Mouse (Mus musculus): Measurements from ENCODE around the gene Eno3. TPM values are rescaled to one million over a fixed set of nuclear protein-coding genes. Genes with fewer than 3 reads are reported as not detected.

The Eno3 gene
- 1 to 10 TPM; 5.2 to 7.4 TPM for total RNA-seq (2021)

GRCm38 (mm10) chr11:70656964-70657363, at the start of gene Eno3:
Gene Eno3, plus strand, starts transcription at chr11:70657202.
- DNase-seq = no peak

- no peak for DNase-seq
These were observed 49.4 kb upstream of the Eno3 start for GRCm38 (mm10) chr11:70607611-70608010.

- no peak for DNase-seq
These were observed 48.5 kb upstream of the Eno3 start for GRCm38 (mm10) chr11:70608381-70609066.

GRCm38 (mm10) chr11:70610752-70611151, 46.2 kb upstream of the Eno3 start:
- no peak for DNase-seq

DNA sequence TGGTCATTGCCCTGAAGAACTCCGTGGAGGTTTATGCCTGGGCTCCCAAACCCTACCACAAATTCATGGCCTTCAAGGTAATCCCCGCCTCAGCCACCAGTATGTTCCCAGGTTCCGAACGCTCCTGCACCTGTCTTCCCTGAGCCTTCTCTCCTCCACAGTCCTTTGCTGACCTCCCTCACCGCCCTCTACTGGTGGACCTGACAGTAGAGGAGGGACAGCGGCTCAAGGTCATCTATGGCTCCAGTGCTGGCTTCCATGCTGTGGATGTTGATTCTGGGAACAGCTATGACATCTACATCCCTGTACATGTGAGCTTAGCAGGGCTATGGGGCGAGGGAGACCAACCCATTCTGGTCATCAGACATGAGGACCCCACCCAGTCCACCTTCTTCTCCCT, 44.5 kb upstream of the Eno3 start:
- no peak for DNase-seq

- DNase-seq = peak in 1 of 2 experiments; percentile 47
These were observed 41.9 kb upstream of the Eno3 start for GRCm38 (mm10) chr11:70615074-70615473.

- DNase-seq = no peak
These were observed 41.4 kb upstream of the Eno3 start, which contains the start of gene 4930544D05Rik for GRCm38 (mm10) chr11:70615516-70616093. Gene 4930544D05Rik, plus strand, starts transcription at chr11:70615848.

DNA sequence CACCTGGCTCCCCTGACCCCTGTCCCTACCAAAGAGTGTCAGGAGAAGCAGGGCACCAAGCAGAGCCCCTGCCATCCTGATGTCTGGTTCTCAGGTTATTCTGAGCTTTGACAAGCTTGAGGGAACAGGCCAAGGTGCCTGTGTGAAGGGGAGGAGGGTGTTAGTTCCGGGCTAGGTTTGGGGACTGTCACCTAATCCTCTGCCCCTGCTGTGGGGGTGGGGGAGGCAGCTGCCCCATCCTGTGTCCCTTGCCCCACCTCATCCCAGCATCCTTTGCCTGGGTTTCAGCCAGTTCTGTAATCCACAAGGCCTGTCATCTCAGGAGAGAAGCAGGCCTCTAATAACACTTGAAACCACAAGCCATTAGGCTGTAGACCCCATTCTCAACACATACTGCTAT, 37.9 kb upstream of the Eno3 start, which contains the start of gene Chrne:
Gene Chrne, minus strand, starts transcription at position 116 of the 400 bp plus-strand sequence.
- no peak for DNase-seq

DNA sequence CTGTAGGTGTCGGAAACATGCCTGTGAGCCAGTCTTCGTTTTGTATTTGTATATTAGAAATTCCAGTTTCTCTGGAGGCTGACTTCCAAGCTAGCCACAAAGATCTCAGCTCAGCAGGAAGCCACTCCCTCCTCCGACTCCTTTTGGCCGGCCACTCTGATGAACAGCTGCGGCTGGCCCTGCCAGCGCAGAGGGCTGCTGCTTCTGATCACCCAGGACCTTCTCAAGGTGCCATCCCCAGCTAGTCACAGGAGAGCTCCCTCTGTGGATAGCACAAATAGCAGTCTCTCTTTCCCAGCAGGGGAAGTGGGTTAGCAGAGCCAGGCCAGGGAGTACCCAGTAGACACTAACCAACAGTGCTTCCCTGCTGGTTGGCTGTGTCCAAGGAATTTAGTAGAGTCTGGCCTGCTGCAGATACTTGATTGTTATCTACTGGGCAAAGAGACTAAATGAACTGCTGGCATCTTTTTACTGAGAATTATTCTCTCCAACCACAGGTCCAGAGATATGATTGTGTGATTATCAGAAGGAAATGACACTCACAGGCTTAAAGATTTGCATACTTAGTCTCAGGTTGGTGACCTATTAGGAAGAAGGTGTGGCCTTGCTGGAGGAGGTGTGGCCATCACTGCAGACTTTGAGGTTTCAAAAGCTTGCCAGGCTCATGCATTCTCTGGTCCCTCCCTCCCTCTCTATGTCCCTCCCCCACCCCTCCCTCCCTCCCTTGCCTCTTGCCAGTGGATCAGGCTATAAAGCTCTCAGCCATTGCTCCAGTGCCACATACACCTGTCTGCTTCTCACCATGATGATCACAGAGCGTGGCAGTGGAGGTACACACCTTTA, 34.8 kb upstream of the Eno3 start:
- DNase-seq = no peak

DNA sequence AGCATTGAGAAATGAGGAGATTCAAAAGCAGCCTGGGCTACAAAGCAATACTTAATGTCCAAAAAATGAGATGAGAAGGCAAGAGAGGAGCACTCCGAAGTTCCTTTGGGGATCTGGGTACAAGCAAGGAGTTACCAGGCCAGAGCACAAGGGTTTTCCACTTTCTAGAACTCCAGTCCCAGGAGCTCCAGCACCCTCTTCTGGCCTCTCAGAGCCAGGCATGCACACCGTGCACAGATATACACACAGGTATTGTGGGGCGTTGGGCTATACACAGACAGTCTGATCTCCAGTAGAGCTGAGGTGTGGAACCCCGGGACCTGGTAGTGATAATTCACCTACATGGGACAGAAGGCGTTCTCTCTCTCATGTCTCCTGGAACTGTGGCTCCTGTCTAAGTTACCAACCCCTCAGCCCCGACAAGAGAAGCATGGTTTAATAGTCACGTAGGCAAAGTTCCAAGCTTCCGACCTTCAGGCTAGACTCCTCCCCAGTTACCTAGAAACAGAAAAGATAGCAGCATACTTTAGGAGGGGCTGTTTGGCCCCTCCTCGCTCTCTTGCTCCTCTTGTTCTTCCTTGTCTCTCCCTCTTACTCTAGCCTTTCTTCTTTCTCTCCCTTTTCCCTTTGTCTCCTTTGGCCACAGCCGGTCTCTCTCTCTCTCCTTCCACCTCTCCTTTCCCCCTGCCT, 33.8 kb upstream of the Eno3 start:
- DNase-seq = no peak

DNA sequence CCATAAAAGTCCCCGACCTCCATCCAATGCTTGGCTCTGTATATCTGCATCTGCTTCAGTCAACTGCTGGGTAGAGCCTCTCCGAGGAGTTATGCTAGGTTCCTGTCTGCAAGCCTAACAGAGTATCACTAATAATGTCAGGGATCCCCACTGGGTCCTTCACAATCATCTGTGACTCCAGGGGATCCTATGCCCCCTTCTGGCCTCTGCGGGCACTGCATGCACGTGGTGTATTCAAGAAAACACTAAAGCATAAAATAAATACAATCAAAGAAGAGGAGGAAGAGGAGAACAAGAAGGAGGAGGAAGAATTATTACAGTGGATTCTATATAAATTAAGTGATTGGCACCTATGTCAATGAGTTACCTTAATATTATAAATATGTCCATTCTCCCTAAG, 31.5 kb upstream of the Eno3 start:
- DNase-seq = no peak

DNA sequence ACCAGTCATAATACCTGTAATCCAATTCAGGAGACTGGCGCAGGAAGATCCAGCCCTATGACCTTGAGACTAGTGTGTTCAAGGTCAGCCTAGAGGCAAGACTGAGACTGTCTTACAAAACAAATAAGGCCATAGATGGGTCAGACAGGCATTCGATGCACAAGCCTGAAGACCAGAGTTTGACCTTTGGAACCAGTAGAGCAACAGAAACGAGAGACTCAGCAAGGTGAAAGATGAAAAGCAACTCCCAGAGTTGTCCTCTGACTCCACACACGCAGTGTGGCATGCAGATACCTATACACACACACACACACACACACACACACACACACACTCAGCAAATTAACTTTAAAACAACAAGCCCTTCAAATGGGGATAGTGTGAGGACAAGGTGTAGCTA, 30.1 kb upstream of the Eno3 start:
- DNase-seq = no peak

- no peak for DNase-seq
These were observed 28.6 kb upstream of the Eno3 start for GRCm38 (mm10) chr11:70628431-70628830.

DNA sequence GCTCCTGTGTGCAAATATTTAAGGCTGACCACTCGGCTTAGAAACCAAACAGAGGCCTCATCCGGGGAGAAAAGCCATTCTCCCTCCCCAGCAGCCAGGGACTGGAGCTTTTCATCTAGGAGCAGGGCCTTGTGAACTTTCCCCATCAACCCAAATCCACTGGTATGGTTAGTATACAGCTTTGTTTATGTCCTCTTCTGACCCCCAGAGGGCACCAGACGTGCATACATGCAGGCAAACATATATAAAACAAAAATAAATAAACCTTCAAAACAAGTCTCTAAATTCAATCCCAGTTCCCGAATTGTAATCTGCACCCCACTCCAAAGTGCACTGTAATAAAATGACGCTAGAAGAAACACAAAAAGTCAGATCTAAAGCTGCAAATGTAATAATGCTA, 27.4 kb upstream of the Eno3 start:
- DNase-seq = no peak

- no peak for DNase-seq
These were observed 26.9 kb upstream of the Eno3 start for GRCm38 (mm10) chr11:70630129-70630528.

GRCm38 (mm10) chr11:70635601-70636000, 21.4 kb upstream of the Eno3 start:
- no peak for DNase-seq

GRCm38 (mm10) chr11:70637764-70638163, 19.2 kb upstream of the Eno3 start:
- no peak for DNase-seq

DNA sequence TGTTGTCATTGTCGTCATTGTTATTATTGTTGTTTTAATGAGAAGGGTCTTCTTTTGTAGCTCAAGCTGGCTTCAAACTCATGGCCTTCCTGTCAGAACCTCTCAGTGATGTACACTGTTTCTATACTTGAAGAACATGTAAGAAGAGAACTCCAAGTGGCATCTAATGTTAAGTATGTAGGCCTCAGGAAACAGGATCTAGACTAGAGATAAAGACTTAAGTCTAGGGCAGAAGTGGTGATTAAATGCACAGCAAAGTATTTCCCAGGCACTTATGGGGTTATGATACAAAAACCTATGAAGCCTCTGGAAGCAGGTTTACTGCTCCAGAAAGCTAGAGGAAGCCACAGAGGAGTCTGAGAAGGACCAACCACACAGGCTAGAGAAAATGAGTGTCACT, 18.7 kb upstream of the Eno3 start:
- DNase-seq = no peak

DNA sequence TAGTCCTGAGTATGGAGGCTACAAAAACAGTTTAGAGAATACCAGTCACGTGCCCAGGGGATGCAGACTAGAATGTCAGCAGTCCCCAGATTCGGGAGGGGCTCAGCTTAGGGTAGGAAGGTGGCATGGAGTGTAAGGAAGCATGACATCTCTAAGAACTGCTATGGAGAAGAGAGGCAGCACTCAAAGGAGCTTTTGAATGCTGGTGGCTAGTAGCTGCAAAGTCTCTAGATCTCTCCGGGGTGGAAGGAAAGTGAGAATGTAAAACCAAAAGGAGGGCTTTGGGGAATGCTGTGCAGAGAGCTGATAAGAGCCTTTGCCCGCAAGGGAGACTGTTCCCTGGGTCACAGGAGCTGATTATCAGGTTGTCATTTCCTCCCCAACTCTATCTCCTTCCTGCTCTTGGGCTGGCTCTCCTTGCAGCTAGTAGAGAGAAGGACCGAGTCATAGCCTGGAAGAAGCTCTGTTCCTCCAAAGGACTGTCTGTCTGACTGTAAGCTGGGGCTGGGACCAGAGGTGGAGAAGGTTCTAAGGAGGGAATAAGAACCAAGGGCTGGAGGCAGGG, 18.2 kb upstream of the Eno3 start, which contains the start of gene Gp1ba:
Gene Gp1ba, plus strand, starts transcription at position 409 of the 565 bp plus-strand sequence.
- DNase-seq = no peak

- no peak for DNase-seq
These were observed 17.0 kb upstream of the Eno3 start for GRCm38 (mm10) chr11:70639976-70640375.

- no peak for DNase-seq
These were observed 15.8 kb upstream of the Eno3 start for GRCm38 (mm10) chr11:70641241-70641640.

GRCm38 (mm10) chr11:70643051-70643450, 14.0 kb upstream of the Eno3 start:
- DNase-seq = no peak

All from layer of hippocampus, postnatal 36 days (tissue).